Mouse (Mus musculus): ENCODE measurements at regions not wholly inside any gene's neighbourhood (a gene's known extent, or its start where the extent isn't known, plus 50 kb on each side); places are given as distances from the start of the nearest gene placed in this dataset.

DNA sequence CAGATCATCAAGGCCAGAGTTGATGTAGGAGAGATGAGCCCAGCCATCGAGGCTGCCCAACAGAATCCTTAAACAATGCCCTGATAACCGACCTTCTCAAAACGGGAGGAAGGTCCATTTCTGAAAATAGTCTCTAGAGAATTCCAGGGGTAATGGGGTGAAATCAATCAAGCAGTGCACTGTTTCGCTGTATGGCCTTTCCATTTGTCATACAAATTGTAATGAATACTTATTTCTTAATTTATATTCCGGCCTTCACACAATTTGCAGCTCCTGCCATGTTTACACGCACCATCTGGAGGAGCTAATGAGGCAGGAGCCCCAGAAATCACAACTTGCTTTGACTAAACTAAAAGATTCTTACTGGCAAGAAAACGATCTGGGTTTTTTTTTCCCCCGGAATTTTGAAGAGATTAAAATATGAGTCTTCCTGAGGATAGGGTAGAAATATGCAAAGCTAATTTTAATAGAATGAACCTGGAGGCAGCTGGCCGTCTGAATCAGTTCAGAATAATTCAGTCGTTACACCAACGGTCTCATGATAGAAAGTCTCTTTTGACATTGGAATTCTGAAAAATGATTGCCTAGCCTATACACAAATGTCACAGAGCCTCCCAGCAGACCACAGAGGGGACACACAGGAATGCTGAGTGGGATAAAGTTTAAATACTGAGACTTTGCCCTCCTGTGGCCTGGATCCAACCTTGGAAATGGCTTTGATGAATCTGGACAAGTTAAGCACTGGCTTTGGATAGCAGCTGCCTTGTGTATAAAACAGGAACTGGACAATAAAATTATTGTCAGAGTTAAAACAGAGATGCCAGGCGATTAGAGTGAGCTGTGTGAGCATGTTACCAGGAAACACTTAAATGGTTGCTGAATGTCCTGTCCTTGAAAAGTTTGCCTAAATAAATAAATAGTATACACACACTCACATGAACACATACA lies 115.0 kb upstream of the Frem1 start:
- peak; percentile 43 for DNase-seq

- no peak for DNase-seq
Observed at GRCm38 (mm10) chr4:83146740-83147139, 94.6 kb upstream of the Frem1 start.

DNA sequence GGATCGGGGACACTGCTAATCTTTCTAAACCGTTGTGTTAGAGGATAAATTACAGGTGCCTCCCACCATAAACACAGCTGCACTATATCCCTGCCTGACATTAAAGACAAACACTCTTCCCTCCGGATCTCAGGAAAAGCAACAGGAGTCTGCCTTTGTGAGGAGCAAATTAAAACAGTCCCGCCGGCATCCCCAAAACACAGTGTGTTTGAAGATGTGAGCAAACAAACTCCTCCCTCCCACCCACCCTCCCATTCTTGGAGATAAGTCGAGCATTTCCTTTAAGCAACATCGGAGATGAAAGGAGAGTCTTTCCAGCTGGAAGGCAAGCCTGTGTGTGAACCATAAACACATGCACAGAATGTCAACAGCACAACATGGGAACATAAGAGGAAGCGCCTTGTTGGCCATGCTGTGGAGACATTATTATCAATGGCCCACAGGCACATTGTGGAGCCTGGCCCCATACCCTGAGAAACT lies 93.6 kb upstream of the Frem1 start:
- DNase-seq = no peak

- DNase-seq = no peak
Observed at GRCm38 (mm10) chr4:83144781-83145517, 92.8 kb upstream of the Frem1 start.

DNA sequence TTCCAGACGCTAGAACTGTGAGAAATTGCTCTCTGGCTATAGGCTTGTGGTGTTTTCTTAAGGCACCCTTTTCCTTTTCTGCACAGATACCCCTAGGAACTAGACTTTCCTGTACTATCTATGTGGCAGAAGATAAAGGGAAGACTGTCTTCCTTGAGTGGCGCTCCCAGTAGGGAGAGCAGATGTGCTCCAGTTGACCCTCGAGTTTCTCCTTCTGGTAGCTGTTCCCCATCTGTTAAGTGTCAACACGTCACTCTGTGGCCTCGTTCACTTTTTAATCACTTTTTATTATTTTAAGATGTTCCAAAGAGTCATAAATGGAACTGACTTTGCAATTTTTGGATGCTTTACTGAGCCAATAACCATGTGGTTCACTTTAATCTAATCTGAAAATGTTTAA lies 89.6 kb upstream of the Frem1 start:
- no peak for DNase-seq

DNA sequence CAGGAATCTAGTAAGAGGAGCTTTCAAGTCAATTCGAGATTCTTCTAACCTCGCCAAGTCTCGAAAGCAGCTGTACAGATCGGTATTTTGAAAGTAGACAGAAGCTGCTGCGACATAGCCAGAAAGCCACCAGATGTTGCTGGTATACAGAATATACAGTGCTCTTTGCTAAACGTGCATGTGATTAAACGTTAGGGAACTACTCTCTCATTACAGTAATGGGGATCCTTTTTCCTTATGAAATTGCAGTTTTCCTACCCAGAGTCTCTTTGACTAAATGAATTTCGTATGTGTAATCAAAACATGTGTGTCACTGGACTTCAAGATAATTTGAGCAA lies 70.5 kb upstream of the Frem1 start:
- no peak for DNase-seq

- DNase-seq = no peak
Observed at GRCm38 (mm10) chr4:83122003-83122667, 70.0 kb upstream of the Frem1 start.

- DNase-seq = no peak
Observed at GRCm38 (mm10) chr4:83108659-83108967, 56.5 kb upstream of the Frem1 start.

DNA sequence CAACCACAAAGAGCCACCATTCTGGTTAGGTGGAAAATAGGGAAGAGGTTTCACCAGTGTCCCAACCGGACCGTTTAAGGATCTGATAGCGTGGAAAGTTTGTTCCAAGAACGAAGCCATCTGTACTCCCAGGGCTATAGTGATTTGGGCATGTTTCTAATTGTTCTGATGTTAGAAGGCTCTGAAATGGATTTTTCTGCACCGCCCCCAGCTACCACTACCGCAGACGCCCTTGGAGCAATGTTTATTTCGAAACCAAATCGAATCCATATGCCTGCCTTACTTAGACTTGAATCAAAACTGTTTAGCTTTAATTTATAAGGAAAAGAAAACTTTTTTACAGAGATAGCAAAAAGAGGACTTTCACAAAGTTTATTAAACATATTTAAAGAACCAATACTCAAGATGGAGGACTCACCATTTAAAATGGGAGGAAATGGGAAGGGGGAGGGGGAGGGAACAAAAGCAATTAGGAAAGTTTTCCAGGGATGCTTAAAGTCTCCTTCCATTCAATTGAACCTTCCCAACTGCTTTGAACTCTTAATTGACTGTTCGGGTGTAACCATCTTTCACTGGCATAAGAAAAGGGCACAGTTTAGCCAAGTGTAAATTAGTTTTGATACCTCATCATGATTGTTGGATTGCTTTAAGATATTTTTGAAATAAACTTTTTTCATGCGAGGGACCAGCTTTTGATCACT lies 56.0 kb upstream of the Frem1 start:
- no peak for DNase-seq

DNA sequence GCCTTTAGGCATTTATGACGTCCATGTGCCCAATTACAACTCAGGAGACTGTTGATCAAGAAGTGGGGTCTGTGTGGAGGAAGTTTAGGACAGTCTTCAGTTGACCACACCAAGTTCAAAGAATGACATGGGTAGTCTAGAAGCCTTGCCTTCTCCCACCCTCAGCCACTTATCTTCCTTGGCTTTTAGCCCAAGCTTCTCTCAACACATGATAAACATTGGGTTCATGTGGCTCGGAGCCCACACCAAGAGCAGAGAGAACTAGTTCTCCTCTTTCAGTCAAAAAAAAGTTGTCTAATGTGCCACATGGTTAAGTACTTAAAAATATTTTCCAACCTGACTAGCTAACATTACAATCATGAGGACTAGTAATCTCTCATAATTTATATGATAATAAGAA lies 55.0 kb upstream of the Frem1 start:
- DNase-seq = no peak

- DNase-seq = no peak
Observed at GRCm38 (mm10) chr4:83104045-83104681, 52.0 kb upstream of the Frem1 start.

GRCm38 (mm10) chr4:83102893-83103292 lies 50.8 kb upstream of the Frem1 start:
- no peak for DNase-seq

DNA sequence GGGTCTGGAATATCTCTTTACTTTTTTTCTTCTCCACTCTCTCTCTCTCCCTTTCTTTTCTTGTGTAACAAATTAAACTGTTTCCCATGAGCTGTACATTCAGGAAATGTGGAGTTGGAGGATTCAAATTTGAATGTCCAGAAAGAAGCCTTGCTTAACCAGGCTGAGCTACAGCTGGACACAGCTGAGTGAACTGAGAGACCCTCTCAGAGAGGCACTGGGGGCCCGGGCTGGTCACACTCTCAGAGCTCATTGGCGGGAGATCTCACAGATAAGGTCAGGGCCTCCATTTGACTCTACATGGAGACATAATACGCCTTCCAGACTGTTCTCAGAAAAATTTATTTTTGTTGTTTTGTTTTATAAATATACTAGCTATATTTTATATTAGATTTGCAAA lies 49.9 kb upstream of the Frem1 start:
- DNase-seq = no peak

Measured in kidney, adult 11 months (tissue).